In the genomic region with DNA sequence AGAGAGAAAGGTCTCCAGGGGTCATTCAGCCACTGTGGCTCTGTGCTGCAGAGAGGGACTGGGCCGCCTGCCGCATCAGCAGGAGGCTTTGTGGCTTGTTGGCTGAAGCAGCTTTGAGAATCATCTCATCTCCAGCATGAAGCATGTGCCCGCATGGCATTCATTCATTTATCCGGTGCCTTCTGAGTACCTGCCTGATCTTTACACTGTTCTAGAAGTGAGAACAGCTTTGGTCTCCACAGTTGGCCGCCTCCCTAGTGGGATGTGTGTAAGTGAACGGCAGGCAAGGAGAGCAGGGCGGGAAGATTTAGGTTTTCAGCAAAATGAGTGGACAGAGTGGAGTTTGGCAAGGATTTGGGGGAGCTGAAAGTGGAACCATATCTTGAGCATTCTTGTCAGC, we compare ENCODE assay signal across 16 mouse cellular contexts. TPM values are rescaled to one million over a fixed set of nuclear protein-coding genes. Genes with fewer than 3 reads are reported as not detected.
DNase-seq lines count a peak whose midpoint lies in the region; ATAC-seq lines count a peak whose summit lies in the region.
"Had no signal": no experiment of that assay in that cellular context is flagged by ENCODE, and none has a peak within 500 bp of the region (broad histone marks: within the 10 kb centered on the region; RNA-seq: fewer than 3 reads in every experiment).

No protein-coding gene starts in this region.

- ATAC-seq in activated CD4-positive, CD25-positive, alpha-beta regulatory T cell, adult 4 months = no peak
- ATAC-seq: forebrain, embryonic 13.5 days; hindbrain, embryonic 16.5 days; inflammation-experienced regulatory T-cells, adult 6 months; intestine, postnatal 0 days had no signal

- peak; percentile 79 for DNase-seq in brain, adult 2 months (ENCODE audit: low read depth, low spot score)
- peak; percentile 59 to 73 for DNase-seq in cerebellum, adult 18-20 months
- DNase-seq in cerebellum, adult 9-11 months = peak; percentile 78
- DNase-seq in cerebellum, postnatal 36 days = peak; percentile 64 to 69
- no peak for DNase-seq in gastrocnemius, postnatal 36 days
- no peak for DNase-seq in ovary, postnatal 10 days (ENCODE audit: low spot score)
- DNase-seq: adrenal gland, postnatal 14 days; gastrocnemius, adult 2 months; gastrocnemius, postnatal 25 days; heart, adult 11 months; heart, postnatal 4 days had no signal

- intact Hi-C loops in gastrocnemius, postnatal 36 days (cut with DNase I) = loop anchor here (5.0 kb wide), 1 partner anchor 117 kb away; no protein-coding TSS in a partner anchor

RNA-seq across cellular contexts. Expression of gene Angel2, which starts 14.9 kb away (rescaled TPM):
- polyA plus RNA-seq in activated CD4-positive, CD25-positive, alpha-beta regulatory T cell, adult 4 months (2017; shearing (Covaris generic)) = 10 to 100 TPM; 42.1 to 53.8 TPM
- total RNA-seq in gastrocnemius, postnatal 36 days (2021) = 10 to 100 TPM; 23.1 to 25.1 TPM

RNA-seq across cellular contexts. Expression of gene Rps6kc1, which starts 28.2 kb away (rescaled TPM):
- polyA plus RNA-seq in activated CD4-positive, CD25-positive, alpha-beta regulatory T cell, adult 4 months (2017; shearing (Covaris generic)) = 1 to 10 TPM; 7.2 to 8.0 TPM
- 10 to 100 TPM; 14.9 to 18.3 TPM for total RNA-seq in gastrocnemius, postnatal 36 days (2021)

RNA-seq across cellular contexts. Expression of gene Vash2, which starts 39.3 kb away (rescaled TPM):
- polyA plus RNA-seq in activated CD4-positive, CD25-positive, alpha-beta regulatory T cell, adult 4 months (2017; shearing (Covaris generic)) = under 1 TPM; 0.15 to 0.30 TPM
- total RNA-seq in gastrocnemius, postnatal 36 days (2021) = under 1 TPM; 0.37 to 0.56 TPM

Comparison
In these comparisons a context has a peak if more than half of its experiments do, and no peak if none do; other contexts are left out.
1. DNase-seq: peak in brain, adult 2 months (single experiment), cerebellum, adult 18-20 months (2 of 2), cerebellum, adult 9-11 months (single experiment) and cerebellum, postnatal 36 days (2 of 2); none in gastrocnemius, postnatal 36 days (0 of 2) and ovary, postnatal 10 days (single experiment).